Mouse (Mus musculus) lung, postnatal 4 days (tissue): ENCODE data around the gene Mcu.

ENCODE experiments used
- DNase-seq, 2 experiments: peaks; one replicate each; pipeline ENCODE4 v3.0.0; 2021

The Mcu gene

GRCm38 (mm10) chr10:59604879-59605464 lies 11.5 kb downstream of the Mcu start:
- DNase-seq, result no peak

DNA sequence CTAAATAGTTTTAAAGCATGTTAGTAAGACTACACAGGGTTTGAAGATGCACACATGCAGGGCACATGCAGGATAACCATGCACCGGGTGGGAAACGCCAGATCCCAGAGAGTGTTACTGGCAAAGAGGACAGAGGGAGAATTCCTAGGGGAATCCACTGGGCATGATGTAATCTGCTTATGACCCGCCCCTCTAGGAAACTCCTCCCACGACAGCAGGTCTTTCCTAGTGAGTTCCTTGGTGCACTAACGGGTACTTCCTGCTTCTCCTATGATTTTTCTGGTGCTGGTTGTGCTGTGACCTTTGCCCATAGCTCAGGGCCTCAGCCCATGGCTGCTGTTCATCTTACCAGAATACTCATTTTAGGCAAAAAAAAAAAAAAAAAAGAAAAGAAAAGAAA lies 12.6 kb downstream of the Mcu start:
- peak in 1 of 2 experiments; percentile 30 for DNase-seq

GRCm38 (mm10) chr10:59602891-59603290 lies 13.6 kb downstream of the Mcu start:
- DNase-seq, result no peak

GRCm38 (mm10) chr10:59602043-59602442 lies 14.4 kb downstream of the Mcu start:
- no peak for DNase-seq

DNA sequence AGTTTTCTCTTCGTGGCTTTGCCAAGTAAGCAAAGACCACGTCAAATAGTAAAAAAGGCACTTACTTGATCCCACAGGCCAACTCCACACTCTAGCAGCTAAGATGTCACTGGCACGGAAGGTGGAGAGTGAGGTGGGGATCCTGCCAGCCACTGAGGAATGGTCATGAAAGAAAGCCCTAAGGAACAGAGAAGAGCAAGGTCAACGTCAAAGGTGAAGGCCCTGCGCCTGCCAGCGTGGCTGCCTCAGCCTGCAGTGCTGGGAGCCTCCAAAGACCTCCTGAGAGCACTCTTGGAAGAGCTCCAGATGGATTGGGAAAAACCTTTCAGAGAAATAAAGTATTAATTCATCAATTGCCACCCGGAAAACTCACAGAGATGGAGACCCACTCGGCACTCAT lies 16.0 kb downstream of the Mcu start:
- DNase-seq, result no peak

- peak; percentile 40 to 64 for DNase-seq
These were observed 22.5 kb downstream of the Mcu start for GRCm38 (mm10) chr10:59593826-59594570.

GRCm38 (mm10) chr10:59590606-59591005 lies 25.9 kb downstream of the Mcu start:
- DNase-seq, result no peak

DNA sequence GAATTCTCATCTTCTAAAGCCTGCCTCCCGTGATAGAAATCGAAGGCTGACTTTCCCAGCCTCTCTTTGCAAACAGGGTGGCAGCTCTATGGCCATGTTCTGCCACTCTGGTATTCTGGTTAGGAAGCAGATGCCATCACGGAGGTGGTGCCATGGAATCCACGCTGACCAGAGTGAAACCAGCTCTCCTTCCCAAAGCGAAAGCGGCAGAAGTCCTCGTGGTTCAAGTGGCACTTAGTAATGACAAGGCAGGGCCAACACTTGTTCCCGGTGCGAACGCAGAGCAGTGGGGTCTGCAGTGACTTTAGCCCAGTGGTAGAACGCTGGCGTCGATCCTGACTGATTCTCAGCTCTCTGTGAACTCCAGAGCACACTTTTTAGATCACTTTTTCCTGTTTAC lies 26.6 kb downstream of the Mcu start:
- DNase-seq, result peak; percentile 39 to 54

DNA sequence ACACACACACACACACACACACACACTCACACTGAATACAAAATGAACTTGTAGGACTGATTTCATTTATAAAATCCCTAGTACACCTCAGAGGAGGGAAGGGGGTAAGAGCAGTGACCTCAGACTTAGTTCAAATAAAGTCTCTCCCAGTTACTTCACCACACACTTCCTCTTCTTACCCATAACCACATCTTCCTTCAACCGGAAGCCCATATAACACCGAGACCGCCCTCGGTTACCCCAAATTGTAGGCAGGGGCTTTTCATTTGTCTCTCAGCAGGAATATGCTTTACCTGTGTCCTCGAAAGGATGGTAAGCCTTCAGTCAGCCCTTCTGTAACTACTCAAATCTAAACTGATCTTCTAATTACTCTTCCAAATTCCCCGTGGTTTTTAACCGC lies 27.1 kb downstream of the Mcu start:
- DNase-seq, result no peak

DNA sequence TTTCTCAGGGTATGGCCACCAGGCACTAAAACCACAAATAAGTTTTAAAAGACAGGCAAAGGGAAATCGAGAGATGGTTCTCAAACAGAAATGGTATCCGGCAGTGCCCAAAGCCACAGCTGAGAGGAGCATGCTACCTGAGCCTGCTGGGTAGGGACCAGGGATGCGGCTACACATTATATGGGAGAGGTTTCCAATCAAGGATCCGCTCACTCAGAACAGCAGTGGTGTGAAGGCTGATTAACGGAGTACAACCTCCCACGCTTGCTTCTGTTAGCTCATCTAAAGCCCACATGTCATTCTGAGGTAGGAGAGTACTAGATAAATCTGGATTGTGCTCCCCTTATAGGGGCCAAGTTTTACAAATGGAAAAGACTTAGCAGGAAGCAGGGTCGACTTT lies 28.4 kb downstream of the Mcu start:
- DNase-seq, result no peak

- DNase-seq, result no peak
These were observed 29.7 kb downstream of the Mcu start for GRCm38 (mm10) chr10:59586821-59587220.

- no peak for DNase-seq
These were observed 30.9 kb downstream of the Mcu start for GRCm38 (mm10) chr10:59585621-59586020.

DNA sequence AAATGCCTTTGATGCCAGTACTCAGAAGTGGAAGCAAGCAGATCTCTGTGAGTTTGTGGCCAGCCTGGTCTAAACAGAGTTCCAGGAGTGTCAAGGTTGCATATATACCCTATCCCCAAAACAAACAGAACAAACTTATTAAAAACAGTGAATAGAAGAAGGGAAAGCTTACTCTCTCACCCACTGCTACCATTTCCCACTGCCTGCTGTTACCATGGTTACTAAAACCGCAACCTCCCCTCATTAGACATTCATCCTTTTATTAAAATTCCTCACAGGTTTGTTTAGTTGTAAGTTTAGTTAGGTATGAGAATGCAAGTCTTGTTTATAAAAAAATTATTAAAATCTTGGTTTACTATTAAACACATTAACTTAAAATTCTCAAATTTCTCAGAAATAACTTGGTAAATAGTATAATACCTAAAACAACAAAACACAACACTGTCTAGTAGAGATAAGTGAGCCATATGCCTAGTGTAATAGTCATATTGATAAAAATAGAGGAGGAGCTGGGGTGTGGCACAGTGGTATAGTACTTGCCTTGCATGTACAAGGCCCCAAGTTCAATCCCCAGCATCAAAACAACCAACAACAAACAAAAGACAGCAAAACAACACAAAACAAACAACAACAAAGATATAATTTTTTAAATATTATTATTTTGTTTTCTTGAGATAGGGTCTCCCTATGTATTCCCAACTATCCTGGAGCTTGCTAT lies 34.5 kb downstream of the Mcu start:
- DNase-seq, result no peak

DNA sequence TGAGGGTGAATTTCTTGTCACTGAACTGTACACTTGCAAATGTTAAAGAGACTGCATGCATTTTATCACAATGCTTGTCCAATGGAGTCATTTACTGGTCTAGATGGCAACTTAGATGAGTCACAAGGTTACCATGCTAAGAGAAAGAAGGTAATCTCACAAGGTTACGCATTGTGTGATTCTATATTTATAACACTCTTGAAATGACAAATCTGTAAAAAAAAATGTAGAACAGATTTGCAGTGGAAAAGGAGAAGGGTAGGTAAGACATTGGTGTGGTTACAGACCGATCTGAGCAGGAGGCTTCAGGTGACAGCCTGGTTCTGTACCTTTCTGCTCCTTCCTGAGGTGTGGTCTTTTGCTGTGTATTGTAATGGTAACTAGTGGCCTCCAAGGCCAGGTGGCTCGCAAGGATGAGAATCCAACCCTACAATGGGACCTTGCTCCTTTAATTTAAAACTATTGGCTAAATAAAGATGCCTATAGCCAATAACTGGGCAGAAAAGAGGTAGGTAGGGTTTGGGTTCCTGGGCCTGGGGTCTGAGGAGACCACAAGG lies 35.8 kb downstream of the Mcu start:
- no peak for DNase-seq

DNA sequence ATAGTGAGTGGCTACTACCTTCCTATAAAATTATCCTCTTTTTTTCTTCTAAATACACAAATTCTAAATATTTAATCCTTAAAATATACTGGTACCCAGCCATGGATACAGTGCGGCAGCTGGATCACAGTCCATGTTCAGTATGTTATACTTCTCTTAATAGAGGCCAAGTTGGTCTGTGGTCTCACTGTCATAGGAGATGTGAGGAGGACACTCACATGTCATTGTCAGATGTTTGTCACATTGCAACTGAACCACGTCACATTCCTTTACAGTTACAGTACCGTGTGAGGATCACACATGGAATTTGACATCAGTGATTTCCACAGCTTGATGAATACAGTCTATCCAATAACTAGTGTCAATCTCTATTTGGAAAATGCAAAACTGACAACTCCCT lies 36.8 kb downstream of the Mcu start:
- no peak for DNase-seq

DNA sequence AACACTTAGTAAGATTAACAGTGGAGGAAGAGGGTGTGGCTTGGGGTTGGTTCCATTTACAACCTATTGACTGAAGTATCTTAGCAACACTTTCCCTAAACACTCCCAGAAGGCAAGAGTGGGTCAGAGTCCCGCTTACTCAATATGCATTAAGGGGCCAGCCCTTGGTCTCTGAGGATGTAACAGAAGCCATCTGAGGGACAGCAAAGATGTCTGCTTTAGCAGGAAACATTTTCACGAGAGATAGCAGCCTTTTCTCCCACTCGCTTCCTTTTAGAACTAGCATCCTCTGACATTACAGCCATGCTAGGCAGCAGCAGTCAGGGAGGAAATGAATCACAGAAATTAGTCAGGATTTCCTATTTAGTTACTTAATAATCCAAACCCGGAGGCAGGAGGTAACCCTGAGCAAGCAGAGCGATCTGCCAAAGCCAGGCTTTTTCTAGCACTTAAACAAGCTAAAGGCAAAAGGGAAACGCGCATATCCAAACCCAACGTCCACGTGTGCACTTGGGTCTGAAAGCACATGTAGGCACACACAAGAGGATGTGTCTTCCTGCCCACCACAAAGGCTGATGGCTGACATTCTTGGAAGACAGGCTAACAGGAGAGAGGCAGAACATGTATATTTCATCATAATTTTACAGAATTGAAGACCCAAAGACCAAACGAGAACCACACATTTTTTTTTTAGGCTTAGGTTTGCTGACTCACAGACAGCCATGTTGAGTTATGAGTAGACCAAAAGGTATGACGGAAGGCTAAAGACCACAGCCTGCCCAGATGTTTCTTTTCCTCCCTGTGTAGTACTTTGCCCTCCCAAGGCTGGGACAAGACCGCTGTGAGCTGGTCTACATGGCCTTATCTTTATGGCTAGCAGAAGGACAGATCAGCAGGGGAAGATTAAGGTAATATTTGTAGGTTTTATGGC lies 38.4 kb downstream of the Mcu start:
- DNase-seq, result peak; percentile 54 to 59

- DNase-seq, result no peak
These were observed 40.2 kb downstream of the Mcu start for GRCm38 (mm10) chr10:59576305-59576704.

DNA sequence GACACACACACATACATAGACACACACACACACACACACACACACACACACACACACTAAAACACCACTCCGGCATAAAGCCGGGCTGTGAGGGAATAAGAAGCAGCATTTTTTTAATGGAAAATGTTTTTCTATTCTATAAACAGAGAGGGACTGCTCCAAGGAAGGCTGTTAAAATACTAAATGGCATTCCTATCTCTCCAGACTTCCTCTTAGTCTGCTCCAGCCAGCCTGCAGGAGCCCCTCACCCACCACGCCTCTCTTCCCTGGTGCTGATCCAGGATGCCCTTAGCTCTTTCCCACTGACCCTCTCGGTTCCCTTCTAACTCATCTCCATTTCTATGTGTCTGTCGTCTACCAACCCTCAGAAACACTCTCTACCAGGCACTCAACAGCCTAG lies 44.5 kb downstream of the Mcu start:
- DNase-seq, result peak in 1 of 2 experiments; percentile 37

- no peak for DNase-seq
These were observed 45.2 kb downstream of the Mcu start for GRCm38 (mm10) chr10:59571273-59571672.

DNA sequence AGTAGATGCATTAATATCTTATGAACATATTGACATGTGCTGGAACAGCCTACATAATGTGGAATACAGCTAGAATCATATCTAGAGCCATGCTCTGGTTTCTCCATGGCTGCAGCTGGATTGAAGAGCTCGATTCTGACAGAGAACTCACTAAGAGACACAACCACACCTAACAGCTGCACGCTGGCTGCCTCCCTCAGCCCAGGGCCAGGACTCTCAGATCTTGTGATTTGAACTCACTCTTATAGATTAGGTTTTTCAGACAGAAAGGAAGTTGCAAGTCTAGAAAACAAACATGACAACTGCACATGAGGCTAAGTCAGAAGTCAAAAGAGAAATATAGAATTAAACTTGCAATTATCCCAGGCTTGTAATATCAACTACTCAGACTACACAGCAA lies 45.7 kb downstream of the Mcu start:
- DNase-seq, result no peak

GRCm38 (mm10) chr10:59570360-59570759 lies 46.1 kb downstream of the Mcu start:
- no peak for DNase-seq

- no peak for DNase-seq
These were observed 47.0 kb downstream of the Mcu start for GRCm38 (mm10) chr10:59569481-59569869.
